Mouse (Mus musculus) lung, postnatal 10 days (tissue): ENCODE measurements around the gene Kantr.

ENCODE experiments used
- DNase-seq: peaks from one replicate; pipeline ENCODE4 v3.0.0; 2021

The Kantr gene

GRCm38 (mm10) chrX:152271189-152271588 lies 56.1 kb downstream of the Kantr start:
- no peak for DNase-seq
